Mouse (Mus musculus) thymus, postnatal 4 days (tissue): ENCODE measurements at regions not wholly inside any gene's neighbourhood (a gene's known extent, or its start where the extent isn't known, plus 50 kb on each side); places are given as distances from the start of the nearest gene placed in this dataset.

Source experiments
- DNase-seq: peaks from one replicate; pipeline ENCODE4 v3.0.0; 2021

- no peak for DNase-seq
Measured at GRCm38 (mm10) chr2:148292895-148293294, 102.2 kb upstream of the Sstr4 start.

GRCm38 (mm10) chr2:148300879-148301278 is 94.3 kb upstream of the Sstr4 start:
- DNase-seq: no peak

GRCm38 (mm10) chr2:148312255-148312654 is 82.9 kb upstream of the Sstr4 start:
- DNase-seq: no peak

GRCm38 (mm10) chr2:148320896-148321295 is 74.2 kb upstream of the Sstr4 start:
- no peak for DNase-seq

GRCm38 (mm10) chr2:148325362-148325761 is 69.8 kb upstream of the Sstr4 start:
- DNase-seq: no peak

GRCm38 (mm10) chr2:148325854-148326387 is 69.2 kb upstream of the Sstr4 start:
- no peak for DNase-seq

- DNase-seq: no peak
Measured at GRCm38 (mm10) chr2:148326414-148326813, 68.7 kb upstream of the Sstr4 start.

- no peak for DNase-seq
Measured at GRCm38 (mm10) chr2:148327552-148327951, 67.6 kb upstream of the Sstr4 start.

- DNase-seq: no peak
Measured at GRCm38 (mm10) chr2:148330368-148330767, 64.8 kb upstream of the Sstr4 start.

GRCm38 (mm10) chr2:148334555-148334954 is 60.6 kb upstream of the Sstr4 start:
- DNase-seq: no peak

GRCm38 (mm10) chr2:148336626-148337025 is 58.5 kb upstream of the Sstr4 start:
- DNase-seq: no peak

GRCm38 (mm10) chr2:148338308-148338768 is 56.8 kb upstream of the Sstr4 start:
- no peak for DNase-seq

GRCm38 (mm10) chr2:148338894-148339293 is 56.2 kb upstream of the Sstr4 start:
- no peak for DNase-seq

GRCm38 (mm10) chr2:148344193-148344592 is 51.0 kb upstream of the Sstr4 start:
- no peak for DNase-seq
